Mouse (Mus musculus) CH12.LX (cell line): ENCODE results near the gene Racgap1. TPM values are rescaled to one million over a fixed set of nuclear protein-coding genes. Genes with fewer than 3 reads are reported as not detected.

Source experiments
- DNase-seq: peaks from one replicate; pipeline ENCODE4 v3.0.0-alpha.2; 2013; ENCODE audit errors: extremely low read depth
- H3K27ac ChIP-seq: 2 replicates; pipeline ENCODE4 v1.5.1; 2012; ENCODE audit warnings: low read depth, mild to moderate bottlenecking, control low read depth, moderate library complexity; ENCODE audit not compliant: insufficient read depth
- H3K27me3 ChIP-seq: replicated peaks from 2 replicates; pipeline ENCODE3; 2012; ENCODE audit warnings: inconsistent platforms
- H3K36me3 ChIP-seq, 2 experiments: replicated peaks in 1 of 2; 2 replicates each; pipeline versions ENCODE3 to v1.6.1; 2012; ENCODE audit warnings: inconsistent platforms in 1 of 2, low read length in 1 of 2, mild to moderate bottlenecking in 1 of 2, mixed read lengths in 1 of 2, moderate library complexity in 1 of 2; ENCODE audit not compliant: control insufficient read depth in 1 of 2, insufficient read depth in 1 of 2
- H3K4me1 ChIP-seq, 2 experiments: 2 replicates each; pipeline ENCODE4 v1.6.1; 2012; ENCODE audit warnings: inconsistent platforms in 1 of 2, moderate library complexity in 1 of 2; ENCODE audit not compliant: insufficient read depth in 2 of 2, control insufficient read depth in 1 of 2
- H3K4me2 ChIP-seq: 2 replicates; pipeline ENCODE4 v1.6.1; 2012; ENCODE audit warnings: low read depth, mild to moderate bottlenecking, control low read depth; ENCODE audit not compliant: poor library complexity, insufficient read depth, severe bottlenecking
- H3K4me3 ChIP-seq, 3 experiments: fragments of 150-350 bp in 1 of 3; sonication (generic) in 1 of 3; replicated peaks in 1 of 3; 2 replicates each; pipeline versions ENCODE3 to v1.5.1; 2011 to 2012; ENCODE audit warnings: low read depth in 2 of 3, low read length in 2 of 3, mild to moderate bottlenecking in 2 of 3, moderate library complexity in 2 of 3, control low read depth in 1 of 3, improper control_type of control experiment in 1 of 3, inconsistent platforms in 1 of 3, mixed read lengths in 1 of 3; ENCODE audit not compliant: poor library complexity in 1 of 3
- H3K79me2 ChIP-seq: replicated peaks from 2 replicates; pipeline ENCODE4 v1.6.1; 2012; ENCODE audit warnings: mild to moderate bottlenecking, moderate library complexity; ENCODE audit not compliant: control insufficient read depth, poor library complexity, insufficient read depth, severe bottlenecking; ENCODE audit errors: extremely low read depth
- H3K9ac ChIP-seq: 2 replicates; pipeline ENCODE4 v1.6.1; 2012; ENCODE audit warnings: low read depth, mild to moderate bottlenecking, control low read depth, moderate library complexity; ENCODE audit not compliant: insufficient read depth
- H3K9me3 ChIP-seq: replicated peaks from 2 replicates; pipeline ENCODE3; 2012; ENCODE audit warnings: low read length, inconsistent platforms, mixed read lengths
- BHLHE40 ChIP-seq: IDR thresholded peaks from 2 replicates; pipeline ENCODE4 v1.6.1; 2011; ENCODE audit warnings: mild to moderate bottlenecking, low read depth, low read length, improper control_type of control experiment
- CHD1 ChIP-seq: IDR thresholded peaks from 2 replicates; pipeline ENCODE4 v1.6.1; 2012; ENCODE audit warnings: low read depth, low read length, improper control_type of control experiment, inconsistent platforms
- CTCF ChIP-seq, 2 experiments: IDR thresholded peaks in 1 of 2; conservative IDR thresholded peaks in 1 of 2; 2 replicates each; pipeline ENCODE4 v1.5.1; 2011 to 2012; ENCODE audit warnings: low read depth in 2 of 2, low read length in 2 of 2, improper control_type of control experiment in 1 of 2, inconsistent platforms in 1 of 2, mild to moderate bottlenecking in 1 of 2, moderate library complexity in 1 of 2
- ELF1 ChIP-seq: IDR thresholded peaks from 2 replicates; pipeline ENCODE4 v1.6.1; 2014; ENCODE audit warnings: low read depth, mild to moderate bottlenecking, inconsistent platforms, low read length, improper control_type of control experiment
- ETS1 ChIP-seq: conservative IDR thresholded peaks from 2 replicates; pipeline ENCODE4 v1.6.1; 2012; ENCODE audit warnings: low read depth, mild to moderate bottlenecking, inconsistent platforms, low read length, improper control_type of control experiment, moderate library complexity
- GABPA ChIP-seq: IDR thresholded peaks from 2 replicates; pipeline ENCODE4 v1.6.1; 2012; ENCODE audit warnings: low read depth, low read length, improper control_type of control experiment, inconsistent platforms; ENCODE audit not compliant: insufficient replicate concordance
- HCFC1 ChIP-seq: IDR thresholded peaks from 2 replicates; pipeline ENCODE4 v1.6.1; 2012; ENCODE audit warnings: low read depth, mild to moderate bottlenecking, inconsistent platforms, low read length, improper control_type of control experiment
- IRF4 ChIP-seq: IDR thresholded peaks from 2 replicates; pipeline ENCODE4 v1.6.1; 2014; ENCODE audit warnings: low read depth, mild to moderate bottlenecking, inconsistent platforms, low read length, improper control_type of control experiment
- JUN ChIP-seq: IDR thresholded peaks from 2 replicates; pipeline ENCODE4 v1.6.1; 2011; ENCODE audit warnings: low read depth, mild to moderate bottlenecking, low read length, improper control_type of control experiment, moderate library complexity; ENCODE audit not compliant: insufficient read depth
- KAT2A ChIP-seq: IDR thresholded peaks from 2 replicates; pipeline ENCODE4 v1.6.1; 2012; ENCODE audit warnings: low read length, improper control_type of control experiment, inconsistent platforms; ENCODE audit not compliant: insufficient replicate concordance
- MAX ChIP-seq: IDR thresholded peaks from 2 replicates; pipeline ENCODE4 v1.6.1; 2011; ENCODE audit warnings: low read length, improper control_type of control experiment
- MEF2A ChIP-seq: IDR thresholded peaks from 2 replicates; pipeline ENCODE4 v1.6.1; 2014; ENCODE audit warnings: low read depth, mild to moderate bottlenecking, inconsistent platforms, low read length, improper control_type of control experiment, borderline replicate concordance
- MYC ChIP-seq: IDR thresholded peaks from 2 replicates; pipeline ENCODE4 v1.6.1; 2011; ENCODE audit warnings: low read depth, mild to moderate bottlenecking, improper control_type of control experiment, low read length
- NELFE ChIP-seq: IDR thresholded peaks from 2 replicates; pipeline ENCODE4 v1.6.1; 2011; ENCODE audit warnings: low read depth, low read length, improper control_type of control experiment
- NRF1 ChIP-seq: IDR thresholded peaks from 2 replicates; pipeline ENCODE4 v1.6.1; 2014; ENCODE audit warnings: low read depth, mild to moderate bottlenecking, inconsistent platforms, low read length, improper control_type of control experiment, moderate library complexity
- PAX5 ChIP-seq: IDR thresholded peaks from 2 replicates; pipeline ENCODE4 v1.6.1; 2012; ENCODE audit warnings: low read length, inconsistent platforms, mixed read lengths
- POLR2A ChIP-seq: IDR thresholded peaks from 2 replicates; pipeline ENCODE4 v1.6.1; 2011; ENCODE audit warnings: low read depth, mild to moderate bottlenecking, improper control_type of control experiment, low read length
- RAD21 ChIP-seq: IDR thresholded peaks from 2 replicates; pipeline ENCODE4 v1.6.1; 2011; ENCODE audit warnings: low read depth, mild to moderate bottlenecking, low read length, improper control_type of control experiment, moderate library complexity
- RCOR1 ChIP-seq: conservative IDR thresholded peaks from 2 replicates; pipeline ENCODE4 v1.6.1; 2012; ENCODE audit warnings: low read depth, mild to moderate bottlenecking, inconsistent platforms, low read length, improper control_type of control experiment
- SIN3A ChIP-seq: IDR thresholded peaks from 2 replicates; pipeline ENCODE4 v1.6.1; 2012; ENCODE audit warnings: low read length, improper control_type of control experiment, inconsistent platforms
- TBP ChIP-seq: conservative IDR thresholded peaks from 2 replicates; pipeline ENCODE4 v1.6.1; 2011; ENCODE audit warnings: low read depth, low read length, improper control_type of control experiment
- TCF12 ChIP-seq: IDR thresholded peaks from 2 replicates; pipeline ENCODE4 v1.6.1; 2014; ENCODE audit warnings: low read depth, mild to moderate bottlenecking, inconsistent platforms, low read length, improper control_type of control experiment
- UBTF ChIP-seq: IDR thresholded peaks from 2 replicates; pipeline ENCODE4 v1.6.1; 2012; ENCODE audit warnings: low read depth, mild to moderate bottlenecking, inconsistent platforms, low read length, improper control_type of control experiment, moderate library complexity
- ZC3H11A ChIP-seq: IDR thresholded peaks from 2 replicates; pipeline ENCODE4 v1.6.1; 2012; ENCODE audit warnings: low read depth, mild to moderate bottlenecking, inconsistent platforms, low read length, improper control_type of control experiment
- dilution Hi-C: fragments of 300-500 bp; cut with MboI; formaldehyde crosslinking; loops from 2 replicates; pipeline ENCODE4 v1.14.3; 2020; ENCODE audit warnings: low sequenced_read_pairs; ENCODE audit not compliant: extremely low pct_unique_long_range_greater_than_20kb, extremely low pct_ligation_motif_present
- in situ Hi-C: fragments of 300-500 bp; cut with MboI; formaldehyde crosslinking; loops from 3 replicates; pipeline ENCODE4 v1.14.3; 2019; ENCODE audit warnings: low sequenced_read_pairs, low pct_ligation_motif_present, low pct_unique_long_range_greater_than_20kb, mixed read lengths
- polyA plus RNA-seq: library from polyadenylated mRNA; unstranded; fragments of >175 nt; gene quantifications from 2 replicates; pipeline ENCODE4 v1.2.1, GENCODE M21; 2012; ENCODE audit warnings: low read depth; ENCODE audit not compliant: insufficient read length
- total RNA-seq, 2 experiments: library from RNA; depleted of rRNA; stranded (reverse); fragments of 300-350 nt in 1 of 2; fragments of >200 nt in 1 of 2; gene quantifications; 2 replicates each; pipeline ENCODE4 v1.2.3; 2012 to 2014

The Racgap1 gene
- total and polyA plus RNA-seq, 3 experiments = 97.9 to 131 (median 130) TPM

DNA sequence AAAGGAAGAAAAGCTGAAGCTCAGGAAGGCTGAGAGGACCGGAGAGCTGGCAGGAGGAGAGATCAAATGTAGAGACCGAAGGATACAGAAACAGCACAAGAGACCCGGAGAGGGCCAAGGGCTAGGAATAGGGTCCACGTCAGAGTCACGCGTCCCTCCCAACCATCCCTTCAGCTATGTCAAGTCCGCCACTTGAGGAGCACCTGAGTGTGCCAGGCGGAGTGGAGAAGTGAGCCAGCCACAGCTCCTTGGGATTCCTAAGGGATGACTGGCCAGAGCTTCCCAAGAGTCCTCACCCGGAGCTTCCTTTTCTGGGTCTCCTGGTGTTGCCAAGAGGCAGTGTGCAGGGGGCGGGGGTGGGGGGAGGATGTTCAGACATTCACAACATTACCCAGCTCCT lies 56.5 kb downstream of the Racgap1 start:
- H3K79me2 ChIP-seq = no peaks in the 10 kb centered on the region

DNA sequence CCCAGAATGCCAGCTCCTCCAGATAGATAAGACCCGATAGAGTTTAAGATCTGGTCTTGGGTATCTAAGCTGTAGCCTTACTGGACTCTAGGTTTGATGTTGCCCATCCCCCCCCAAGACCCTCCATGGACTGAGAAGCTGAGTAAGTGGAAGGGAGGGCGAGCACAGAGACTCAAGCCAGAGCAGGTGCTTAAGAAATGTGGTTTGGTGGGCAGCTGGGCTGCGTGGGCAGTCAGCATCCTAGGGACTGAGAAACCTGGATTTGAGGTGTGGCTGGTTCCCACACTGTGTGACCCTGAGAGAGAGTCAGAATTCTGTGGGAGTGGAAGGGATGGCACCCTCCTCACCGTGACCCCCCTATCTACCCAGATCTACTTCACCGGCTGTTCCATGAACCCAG lies 58.6 kb downstream of the Racgap1 start:
- TF ChIP-seq NRF1 (no peak), MAX (no peak), IRF4 (no peak), GABPA (no peak), TBP (no peak), CTCF (conservative IDR thresholded peaks at IDR 0.05 in 1 of 2, IDR thresholded peaks at IDR 0.05 in 1 of 2; ENCODE audit: low read depth in 2 of 2, low read length in 2 of 2) (no peak), HCFC1 (no peak), RCOR1 (no peak), MYC (no peak), TCF12 (no peak)
- TF ChIP-seq, all 38 proteins: peak for 0
- no peak for DNase-seq
- H3K4me1 ChIP-seq = peaks cover 0 to 7% of the 10 kb centered on the region in 2 experiments; a peak in 2 of 4 replicates
- dilution Hi-C loops (no loop called here), in situ Hi-C loops (no loop called here)
- H3K79me2 ChIP-seq = no peaks in the 10 kb centered on the region
- H3K9ac ChIP-seq = no peak overlapping the region
- H3K36me3 ChIP-seq = no peaks in the 10 kb centered on the region
- no peak overlapping the region for H3K4me3 ChIP-seq
- H3K4me2 ChIP-seq = no peak overlapping the region
- H3K27ac ChIP-seq = no peak overlapping the region
- peaks cover 84% of the 10 kb centered on the region for H3K27me3 ChIP-seq
- H3K9me3 ChIP-seq = peaks cover 4% of the 10 kb centered on the region

More for the DNA sequence above, 56.5 kb downstream of the Racgap1 start:
- peaks cover 4% of the 10 kb centered on the region for H3K9me3 ChIP-seq
- no peak overlapping the region for H3K9ac ChIP-seq
- TF ChIP-seq NRF1 = no peak
- no peak for TF ChIP-seq CHD1
- TF ChIP-seq UBTF = no peak
- TF ChIP-seq MEF2A = no peak
- no peak for TF ChIP-seq POLR2A
- TF ChIP-seq, all 38 proteins: peak for 0
- no peak overlapping the region for H3K4me2 ChIP-seq
- dilution Hi-C loops (no loop called here), in situ Hi-C loops (loop anchor here (5.0 kb wide), 2 partner anchors 72 to 98 kb away; no protein-coding TSS in a partner anchor)
- H3K27me3 ChIP-seq = peaks cover 80% of the 10 kb centered on the region
- DNase-seq = no peak
- no peak overlapping the region for H3K27ac ChIP-seq
- H3K4me1 ChIP-seq = peaks cover 0 to 7% of the 10 kb centered on the region in 2 experiments; a peak in 2 of 4 replicates
- no peaks in the 10 kb centered on the region for H3K36me3 ChIP-seq
- H3K4me3 ChIP-seq = no peak overlapping the region

DNA sequence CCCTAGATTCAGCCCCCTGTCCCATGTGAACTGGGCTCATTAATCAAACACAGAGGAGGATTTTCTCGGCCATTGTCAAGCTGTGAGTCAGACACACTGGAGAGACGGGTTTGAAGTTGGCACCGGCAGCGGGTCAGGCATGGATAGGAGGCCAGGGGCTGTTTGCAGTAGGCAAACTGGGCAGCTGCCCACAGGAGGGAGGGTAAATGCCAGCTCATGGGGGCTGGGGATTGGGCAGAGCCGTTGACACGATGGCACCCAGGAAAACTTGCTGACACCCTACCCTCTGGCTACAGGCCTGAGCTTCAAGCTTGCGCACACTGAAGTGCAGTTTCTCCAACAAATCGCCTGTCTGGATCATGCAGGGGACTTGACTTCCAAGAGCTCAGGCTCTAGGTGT lies 59.3 kb downstream of the Racgap1 start:
- Histone ChIP-seq H3K9me3 (peaks cover 4% of the 10 kb centered on the region), H3K9ac (no peak overlapping the region), H3K27ac (no peak overlapping the region), H3K36me3 (no peaks in the 10 kb centered on the region), H3K27me3 (peaks cover 84% of the 10 kb centered on the region), H3K79me2 (no peaks in the 10 kb centered on the region), H3K4me2 (no peak overlapping the region), H3K4me1 (peaks cover 0 to 7% of the 10 kb centered on the region in 2 experiments; a peak in 2 of 4 replicates), H3K4me3 (no peak overlapping the region)
- dilution Hi-C loops (no loop called here), in situ Hi-C loops (no loop called here)
- DNase-seq = no peak
- TF ChIP-seq JUN = no peak
- no peak for TF ChIP-seq MYC
- no peak for TF ChIP-seq GABPA
- no peak for TF ChIP-seq PAX5
- TF ChIP-seq NELFE = no peak
- TF ChIP-seq RCOR1 = no peak
- TF ChIP-seq ZC3H11A = no peak
- TF ChIP-seq SIN3A = no peak
- no peak for TF ChIP-seq KAT2A
- no peak for TF ChIP-seq RAD21
- no peak for TF ChIP-seq ETS1
- no peak for TF ChIP-seq CTCF (conservative IDR thresholded peaks at IDR 0.05 in 1 of 2, IDR thresholded peaks at IDR 0.05 in 1 of 2; ENCODE audit: low read depth in 2 of 2, low read length in 2 of 2)
- TF ChIP-seq IRF4 = no peak
- TF ChIP-seq POLR2A = no peak
- TF ChIP-seq NRF1 = no peak
- TF ChIP-seq ELF1 = no peak
- TF ChIP-seq BHLHE40 = no peak
- TF ChIP-seq MEF2A = no peak
